Mouse (Mus musculus): ENCODE results near the gene Anpep.
A peak's percentile ranks its signal among the peaks of the same experiment; 100 is the strongest.

The Anpep gene

GRCm38 (mm10) chr7:79866294-79867000, 5.6 kb upstream of the Anpep start:
- peak; percentile 62 for DNase-seq

GRCm38 (mm10) chr7:79861794-79862193, 935 bp upstream of the Anpep start:
- DNase-seq, result no peak

- no peak for DNase-seq
Measured at GRCm38 (mm10) chr7:79858956-79859630, 1.8 kb downstream of the Anpep start.

- DNase-seq, result no peak
Measured at GRCm38 (mm10) chr7:79858202-79858934, 2.5 kb downstream of the Anpep start.

- DNase-seq, result no peak
Measured at GRCm38 (mm10) chr7:79856305-79856704, 4.6 kb downstream of the Anpep start.

- peak; percentile 62 for DNase-seq
Measured at GRCm38 (mm10) chr7:79847456-79848451, 13.1 kb downstream of the Anpep start.

GRCm38 (mm10) chr7:79846342-79846741, 14.5 kb downstream of the Anpep start:
- no peak for DNase-seq

GRCm38 (mm10) chr7:79844090-79844802, 16.6 kb downstream of the Anpep start:
- DNase-seq, result no peak

GRCm38 (mm10) chr7:79842163-79842562, 18.7 kb downstream of the Anpep start:
- no peak for DNase-seq

GRCm38 (mm10) chr7:79837247-79837646, 23.6 kb downstream of the Anpep start:
- no peak for DNase-seq

- DNase-seq, result no peak
Measured at GRCm38 (mm10) chr7:79835196-79835595, 25.7 kb downstream of the Anpep start.

GRCm38 (mm10) chr7:79832980-79833379, 27.9 kb downstream of the Anpep start:
- no peak for DNase-seq

- no peak for DNase-seq
Measured at GRCm38 (mm10) chr7:79831585-79831984, 29.3 kb downstream of the Anpep start.

- no peak for DNase-seq
Measured at GRCm38 (mm10) chr7:79831145-79831544, 29.7 kb downstream of the Anpep start.

- DNase-seq, result no peak
Measured at GRCm38 (mm10) chr7:79828341-79828740, 32.5 kb downstream of the Anpep start.

- no peak for DNase-seq
Measured at GRCm38 (mm10) chr7:79822092-79822695, 38.7 kb downstream of the Anpep start.

- peak; percentile 19 for DNase-seq
Measured at GRCm38 (mm10) chr7:79819996-79820395, 40.9 kb downstream of the Anpep start.

GRCm38 (mm10) chr7:79819515-79819914, 41.3 kb downstream of the Anpep start:
- DNase-seq, result no peak

GRCm38 (mm10) chr7:79818321-79818720, 42.5 kb downstream of the Anpep start:
- DNase-seq, result peak; percentile 31

GRCm38 (mm10) chr7:79813409-79813808, 47.5 kb downstream of the Anpep start:
- DNase-seq, result no peak
